Mouse (Mus musculus) lung, embryonic 14.5 days (tissue): ENCODE data around the gene Ric3. TPM values are rescaled to one million over a fixed set of nuclear protein-coding genes. Genes with fewer than 3 reads are reported as not detected.
"Not testable (repeated sequence)": the region's sequence is repeated elsewhere in the genome, so short reads cannot be mapped to it uniquely, and the experiment has no call there.

ENCODE experiments used
- ATAC-seq: fragments of 200-750 bp; cut with Nextera tagmentation; 2 replicates; pipeline ENCODE4 v1.8.0; 2017; ENCODE audit warnings: mild to moderate bottlenecking, moderate TSS enrichment, moderate library complexity; ENCODE audit not compliant: insufficient read depth
- DNase-seq: peaks from one replicate; pipeline ENCODE4 v3.0.0-alpha.2; 2015
- H3K27ac ChIP-seq: fragments of 300-500 bp; sonication (generic); 2 replicates; pipeline ENCODE4 v1.5.1; 2014; ENCODE audit warnings: low read depth, mild to moderate bottlenecking, moderate library complexity
- H3K27me3 ChIP-seq: fragments of 300-500 bp; sonication (generic); 2 replicates; pipeline ENCODE4 v1.6.1; 2014; ENCODE audit warnings: low read length, control low read depth; ENCODE audit not compliant: insufficient read depth
- H3K36me3 ChIP-seq: fragments of 300-500 bp; sonication (generic); 2 replicates; pipeline ENCODE4 v1.6.1; 2014; ENCODE audit warnings: control low read depth; ENCODE audit not compliant: insufficient read depth
- H3K4me1 ChIP-seq: fragments of 300-500 bp; sonication (generic); 2 replicates; pipeline ENCODE4 v1.6.1; 2014; ENCODE audit warnings: antibody characterized with exemption, control low read depth; ENCODE audit not compliant: insufficient read depth
- H3K4me2 ChIP-seq: fragments of 300-500 bp; sonication (generic); 2 replicates; pipeline ENCODE4 v1.6.1; 2014; ENCODE audit warnings: mild to moderate bottlenecking
- H3K4me3 ChIP-seq: fragments of 300-500 bp; sonication (generic); 2 replicates; pipeline ENCODE4 v1.5.1; 2014; ENCODE audit warnings: low read depth, low read length
- H3K9ac ChIP-seq: fragments of 300-500 bp; sonication (generic); 2 replicates; pipeline ENCODE4 v1.6.1; 2014
- H3K9me3 ChIP-seq: fragments of 300-500 bp; sonication (generic); 2 replicates; pipeline ENCODE4 v1.6.1; 2016; ENCODE audit warnings: low read depth, low read length, control low read depth
- CTCF ChIP-seq: IDR thresholded peaks from 2 replicates; pipeline ENCODE4 v1.5.1; 2016; ENCODE audit warnings: antibody characterized with exemption, low read depth
- WGBS: fragments of 180-500 bp; shearing (Covaris S2); extraction: QIAGEN DNeasy Blood & Tissue Kit; methylation state at CpG from one replicate; pipeline ENCODE4 v1.1.7; 2014; 5-methylcytosine and 5-hydroxymethylcytosine counted together
- polyA plus RNA-seq: library from polyadenylated mRNA; unstranded; fragments of >200 nt; fragmentation: Nextera tagmentation; extraction: Ambion mirVana; gene quantifications from 2 replicates; pipeline ENCODE4 v1.2.1, GENCODE M21; 2014

The Ric3 gene
- polyA plus RNA-seq: 1.1 and 1.7 TPM in 2 replicates

DNA sequence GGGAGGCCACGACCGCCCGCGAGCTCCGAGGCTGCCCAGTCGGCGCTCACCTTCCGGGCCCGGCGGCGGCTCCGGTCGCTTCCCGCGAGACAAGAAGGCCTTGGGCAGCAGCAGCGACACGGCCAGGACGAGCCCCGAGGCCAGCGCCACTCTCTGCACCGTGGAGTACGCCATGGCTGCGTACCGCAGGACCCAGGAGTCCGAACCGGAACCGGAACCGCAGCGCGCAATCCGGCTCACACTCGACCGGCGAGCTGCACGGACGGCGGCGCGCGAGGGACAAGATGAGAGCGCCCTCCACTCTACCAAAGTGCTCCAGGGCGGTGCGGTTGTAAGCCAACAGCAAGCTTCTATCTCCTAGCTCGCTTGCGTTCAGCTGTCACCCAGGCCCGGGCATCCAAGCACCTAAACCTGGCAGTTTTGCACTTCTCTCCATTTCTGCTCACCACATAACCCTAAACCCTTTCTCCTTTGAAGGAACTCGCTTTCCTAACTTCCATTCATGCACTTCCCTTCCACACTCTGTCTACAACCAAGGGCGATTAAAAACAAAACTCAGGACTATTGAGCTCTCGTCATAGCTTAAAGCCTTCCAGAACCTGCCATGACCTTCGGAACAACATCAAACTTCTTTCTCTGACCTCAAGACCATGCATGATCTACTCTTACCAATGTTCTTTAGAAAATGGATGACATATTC, at the start of gene Ric3:
Ric3 (minus strand) TSS at position 219 of the 700 bp plus-strand sequence.
- Histone ChIP-seq H3K9ac (no peak within 1 kb of the TSS), H3K4me1 (no peaks in the 10 kb centered on the region; the same call in 1 of the 2 replicates), H3K9me3 (no peaks in the 10 kb centered on the region), H3K4me3 (peak within 1 kb of the TSS; percentile 46), H3K27ac (no peak within 1 kb of the TSS), H3K27me3 (peaks cover 16% of the 10 kb centered on the region), H3K36me3 (no peaks in the 10 kb centered on the region), H3K4me2 (peak within 1 kb of the TSS; percentile 63)
- ATAC-seq (no peak), DNase-seq (peak; percentile 27)
- TF ChIP-seq CTCF: no peak
- 4% methylated on average over 50 of the region's 50 CpGs for WGBS

DNA sequence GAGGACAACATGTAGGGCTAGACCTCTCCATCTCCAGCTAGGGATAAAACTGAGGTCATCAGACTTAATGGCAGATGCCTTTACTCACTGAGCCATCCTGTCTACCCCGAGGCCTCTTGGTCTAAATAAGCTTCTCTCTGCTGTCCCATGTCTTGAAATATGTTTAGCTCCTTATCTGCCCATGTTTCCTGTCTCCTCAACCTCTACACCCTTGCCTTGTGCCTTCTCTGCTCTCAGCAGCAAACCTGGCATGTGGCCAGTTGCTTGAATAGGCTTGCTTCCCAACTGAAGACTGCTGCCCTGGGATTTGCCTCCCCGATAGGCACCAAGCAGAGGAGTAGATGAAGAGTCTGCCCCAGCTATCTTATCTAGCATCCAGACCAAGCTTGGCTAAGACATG, 48.4 kb upstream of the Ric3 start:
- Histone ChIP-seq H3K4me3 (no peak overlapping the region), H3K4me1 (no peaks in the 10 kb centered on the region), H3K9me3 (no peaks in the 10 kb centered on the region), H3K4me2 (no peak overlapping the region), H3K36me3 (no peaks in the 10 kb centered on the region), H3K27ac (no peak overlapping the region), H3K9ac (no peak overlapping the region), H3K27me3 (no peaks in the 10 kb centered on the region)
- no peak for TF ChIP-seq CTCF
- WGBS: 70% methylated on average over 2 of the region's 2 CpGs
- ATAC-seq: no peak
- DNase-seq: no peak

DNA sequence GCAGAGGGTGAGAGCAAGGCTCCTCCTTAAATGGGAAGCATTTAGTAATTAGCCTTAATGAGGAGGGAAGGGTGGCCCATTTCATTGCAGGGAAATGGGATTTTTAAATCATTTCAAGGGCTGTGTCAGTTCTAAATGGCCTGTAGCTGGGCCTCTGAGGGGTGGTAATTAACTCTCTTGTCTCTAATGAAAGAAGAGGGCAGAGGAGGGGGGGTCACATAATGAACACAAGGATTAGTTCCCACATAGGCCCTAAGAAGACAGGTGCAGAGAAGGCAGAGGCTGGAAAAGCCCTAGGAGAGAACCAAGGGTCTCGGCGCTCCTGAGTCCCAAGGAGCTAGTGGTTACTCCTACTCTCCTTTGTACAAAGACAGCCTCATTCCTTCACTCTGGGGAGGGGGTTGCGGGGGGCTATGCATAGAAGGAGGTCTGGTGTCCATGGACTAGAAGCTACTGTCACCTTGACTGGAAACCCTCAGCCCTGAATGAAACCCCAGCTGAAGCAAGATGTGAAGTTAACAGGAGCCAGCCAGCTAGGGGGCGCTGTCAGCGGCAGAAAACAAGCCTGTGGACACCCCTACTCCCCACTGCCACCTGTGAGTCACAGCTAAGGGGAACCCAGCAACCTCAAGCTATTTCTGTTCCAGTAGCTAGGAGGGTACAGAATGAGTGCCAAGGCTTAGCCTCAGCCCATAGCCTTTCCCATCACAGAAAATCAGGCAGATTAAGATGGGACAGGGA, 47.0 kb upstream of the Ric3 start:
- H3K27ac ChIP-seq: no peak overlapping the region
- no peaks in the 10 kb centered on the region for H3K9me3 ChIP-seq
- 69% methylated on average over 5 of the region's 5 CpGs for WGBS
- H3K9ac ChIP-seq: no peak overlapping the region
- no peak for ATAC-seq
- no peaks in the 10 kb centered on the region for H3K27me3 ChIP-seq
- no peak overlapping the region for H3K4me3 ChIP-seq
- peak; percentile 18; the same call in 1 of the 2 replicates for TF ChIP-seq CTCF
- no peak for DNase-seq
- no peaks in the 10 kb centered on the region for H3K4me1 ChIP-seq
- no peaks in the 10 kb centered on the region for H3K36me3 ChIP-seq
- no peak overlapping the region for H3K4me2 ChIP-seq

DNA sequence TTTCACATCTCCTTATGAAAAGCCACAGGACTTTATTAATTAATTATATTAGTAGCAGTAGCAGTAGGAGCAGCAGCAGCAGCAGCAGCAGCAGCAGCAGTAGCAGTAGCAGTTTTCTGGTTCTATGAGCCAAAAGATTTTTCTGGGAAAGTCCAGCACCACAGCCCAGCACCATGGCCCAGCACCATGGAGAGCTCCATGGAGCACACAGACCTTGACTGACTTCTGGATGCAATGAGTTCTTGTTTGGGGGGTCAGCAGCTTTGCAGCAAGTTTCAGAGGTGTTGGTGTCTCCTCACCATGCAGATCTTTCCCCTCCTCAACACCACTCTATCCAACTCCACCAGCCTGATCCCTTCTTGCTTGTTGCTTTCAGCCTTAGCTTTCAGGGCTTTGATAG, 46.3 kb upstream of the Ric3 start:
- Histone ChIP-seq H3K4me2 (no peak overlapping the region), H3K4me1 (no peaks in the 10 kb centered on the region), H3K9ac (no peak overlapping the region), H3K27me3 (no peaks in the 10 kb centered on the region), H3K9me3 (no peaks in the 10 kb centered on the region), H3K27ac (no peak overlapping the region), H3K36me3 (no peaks in the 10 kb centered on the region), H3K4me3 (no peak overlapping the region)
- no peak for TF ChIP-seq CTCF
- ATAC-seq (no peak), DNase-seq (peak; percentile 76)

DNA sequence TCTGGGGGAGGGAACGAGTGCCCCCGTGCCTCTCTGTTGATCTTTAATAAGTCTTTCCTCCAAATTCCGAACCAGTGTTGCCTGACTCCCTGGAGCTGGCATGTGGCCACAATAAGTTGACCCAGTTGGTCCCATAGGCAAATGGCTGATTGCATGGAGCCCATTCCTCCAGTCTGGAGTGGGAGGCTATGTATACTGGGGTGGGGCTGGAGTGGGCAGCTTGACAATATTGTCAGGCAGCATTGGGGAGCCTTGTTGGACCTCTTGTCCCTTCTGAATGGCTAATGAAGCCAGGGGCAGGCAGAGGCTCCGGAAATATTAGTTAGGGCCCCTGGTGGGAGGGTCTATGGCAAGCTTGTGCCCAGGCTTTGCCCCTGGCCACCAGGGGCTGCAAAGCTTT, 32.8 kb upstream of the Ric3 start:
- no peak overlapping the region for H3K27ac ChIP-seq

DNA sequence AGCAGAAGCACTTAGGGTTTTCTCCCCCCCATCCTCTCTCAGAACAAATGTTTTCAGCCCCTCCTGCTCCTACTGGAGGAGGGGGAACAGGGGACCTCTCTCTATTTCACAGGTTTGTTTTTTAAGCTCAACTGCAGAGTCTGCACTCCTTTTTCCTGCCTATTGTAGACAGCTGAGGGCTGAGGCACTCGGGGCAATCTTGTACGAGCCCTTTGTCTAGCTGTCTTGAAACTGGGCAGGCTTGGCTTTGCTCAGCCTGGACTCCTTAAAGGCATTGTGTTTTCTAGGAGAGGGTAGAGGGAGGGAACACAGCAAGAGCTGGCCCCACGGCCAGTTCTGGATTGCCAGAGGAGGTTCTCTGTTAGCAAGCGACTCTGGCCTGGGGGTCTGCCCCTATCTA, 32.4 kb upstream of the Ric3 start:
- H3K36me3 ChIP-seq, H3K9me3 ChIP-seq, H3K27me3 ChIP-seq, H3K9ac ChIP-seq, H3K4me3 ChIP-seq, H3K27ac ChIP-seq, DNase-seq, H3K4me1 ChIP-seq, H3K4me2 ChIP-seq: not testable (repeated sequence)
- peak; percentile 38; the same call in 1 of the 2 replicates for ATAC-seq
- 63% methylated on average over 1 of the region's 4 CpGs for WGBS

More for the DNA sequence above, 32.8 kb upstream of the Ric3 start:
- ATAC-seq (no peak), DNase-seq (no peak)
- 57% methylated on average over 4 of the region's 4 CpGs for WGBS
- Histone ChIP-seq H3K4me2 (no peak overlapping the region), H3K27me3 (no peaks in the 10 kb centered on the region), H3K4me3 (no peak overlapping the region), H3K4me1 (no peaks in the 10 kb centered on the region), H3K36me3 (no peaks in the 10 kb centered on the region), H3K9ac (no peak overlapping the region), H3K9me3 (no peaks in the 10 kb centered on the region)
- TF ChIP-seq CTCF: no peak

DNA sequence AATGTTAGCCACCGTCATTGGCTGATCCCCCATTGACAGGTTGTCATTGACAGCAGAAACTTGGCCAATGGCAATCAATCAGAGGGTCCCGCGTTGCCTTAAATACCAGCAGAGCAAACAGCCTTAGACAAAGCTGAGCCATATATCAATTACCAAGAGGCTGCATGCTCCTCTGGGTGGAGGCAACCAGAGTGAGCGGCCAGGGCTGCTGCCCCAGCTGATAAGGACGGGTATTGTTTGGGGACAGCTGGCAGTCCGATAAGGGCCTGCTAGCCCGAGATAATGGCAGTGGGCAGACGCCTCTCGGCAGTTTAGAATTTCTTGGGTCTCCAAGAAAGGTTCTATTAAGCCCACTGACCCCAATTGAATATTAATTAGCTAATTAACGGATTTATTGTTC, 31.8 kb upstream of the Ric3 start:
- Histone ChIP-seq H3K27me3 (no peaks in the 10 kb centered on the region), H3K9ac (no peak overlapping the region), H3K4me3 (no peak overlapping the region), H3K27ac (no peak overlapping the region), H3K9me3 (no peaks in the 10 kb centered on the region), H3K36me3 (no peaks in the 10 kb centered on the region), H3K4me1 (no peaks in the 10 kb centered on the region), H3K4me2 (no peak overlapping the region)
- no peak for TF ChIP-seq CTCF
- 19% methylated on average over 10 of the region's 10 CpGs for WGBS
- DNase-seq: no peak
- no peak for ATAC-seq
